Mouse (Mus musculus) Patski (cell line): ENCODE measurements around the gene Alkal2. TPM values are rescaled to one million over a fixed set of nuclear protein-coding genes. Genes with fewer than 3 reads are reported as not detected.

Source experiments
- ATAC-seq: fragments of 100-300 bp; one replicate; pipeline ENCODE4 v1.8.0; 2021
- CTCF ChIA-PET: fragments of 350-600 bp; sonication (Branson Sonifier 250); formaldehyde crosslinking; loops from one replicate; lab custom pipeline; 2022; ENCODE audit warnings: inconsistent platforms; lab: Charles Lee
- POLR2A ChIA-PET: fragments of 350-600 bp; sonication (Branson Sonifier 250); formaldehyde crosslinking; loops from one replicate; lab custom pipeline; 2022; ENCODE audit warnings: antibody characterized with exemption, inconsistent platforms; lab: Charles Lee
- DNase-seq: peaks from one replicate; pipeline ENCODE4 v3.0.0-alpha.2; 2011; ENCODE audit warnings: low read depth, low spot score
- H3K27me3 ChIP-seq: fragments of 371-371 bp; one replicate; pipeline ENCODE4 v1.5.1; 2021
- CTCF ChIP-seq: fragments of 100-300 bp; IDR thresholded peaks from one replicate; pipeline ENCODE4 v1.5.1; 2021
- in situ Hi-C: fragments of 300-500 bp; cut with MboI; formaldehyde crosslinking; loops from 3 replicates; pipeline ENCODE4 v1.11.1; 2018; ENCODE audit warnings: low pct_unique_long_range_greater_than_20kb, mixed read lengths
- polyA plus RNA-seq: library from polyadenylated mRNA; unstranded; gene quantifications from one replicate; pipeline ENCODE4 v1.2.3, GENCODE M21; 2021

Gene Alkal2
- not detected for polyA plus RNA-seq

- H3K27me3 ChIP-seq, result peaks cover 60% of the 10 kb centered on the region
- no peak for ATAC-seq
- no peak for DNase-seq
- ChIA-PET POLR2A (no interaction called here), CTCF (no interaction called here)
- no peak for TF ChIP-seq CTCF
- in situ Hi-C loops, result loop anchor here (5.0 to 25.0 kb wide), 2 partner anchors 287 to 972 kb away; no protein-coding TSS in a partner anchor
Observed at GRCm38 (mm10) chr12:30883986-30884621, at the start of gene Alkal2. Gene Alkal2, plus strand, starts transcription at chr12:30884322.

DNA sequence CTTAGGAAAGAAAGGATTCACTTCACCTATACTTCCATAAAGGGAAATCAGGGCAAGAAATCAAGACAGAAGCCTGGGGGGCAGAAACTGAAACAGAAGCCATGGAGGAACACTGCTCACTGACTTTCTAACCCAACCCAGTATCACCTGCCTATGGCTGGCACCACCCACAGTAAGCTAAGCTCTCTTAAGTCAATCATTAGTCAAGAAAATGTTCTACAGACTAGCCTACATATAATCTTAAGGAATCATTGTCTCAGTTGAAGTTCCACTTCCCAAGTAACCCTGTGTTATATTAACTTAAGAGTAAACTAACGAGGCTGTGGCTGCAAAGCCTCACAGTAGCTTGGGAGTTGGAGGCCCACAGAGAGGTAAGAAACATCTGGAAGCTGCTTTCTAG lies 35.6 kb upstream of the Alkal2 start:
- ATAC-seq (no peak), DNase-seq (no peak)
- ChIA-PET CTCF (no interaction called here), POLR2A (no interaction called here)
- no peak for TF ChIP-seq CTCF
- peaks cover 29% of the 10 kb centered on the region for H3K27me3 ChIP-seq
- in situ Hi-C loops, result no loop called here

GRCm38 (mm10) chr12:30850902-30851301 lies 33.2 kb upstream of the Alkal2 start:
- POLR2A ChIA-PET, result no interaction called here

GRCm38 (mm10) chr12:30851871-30852270 lies 32.3 kb upstream of the Alkal2 start:
- no peak for DNase-seq
- H3K27me3 ChIP-seq, result peaks cover 25% of the 10 kb centered on the region
- in situ Hi-C loops, result no loop called here
- ATAC-seq, result no peak
- ChIA-PET CTCF (no interaction called here), POLR2A (no interaction called here)
- no peak for TF ChIP-seq CTCF

More at GRCm38 (mm10) chr12:30850902-30851301, 33.2 kb upstream of the Alkal2 start:
- peaks cover 29% of the 10 kb centered on the region for H3K27me3 ChIP-seq
- TF ChIP-seq CTCF, result no peak
- CTCF ChIA-PET, result no interaction called here
- DNase-seq, result no peak
- in situ Hi-C loops, result no loop called here
- ATAC-seq, result no peak

DNA sequence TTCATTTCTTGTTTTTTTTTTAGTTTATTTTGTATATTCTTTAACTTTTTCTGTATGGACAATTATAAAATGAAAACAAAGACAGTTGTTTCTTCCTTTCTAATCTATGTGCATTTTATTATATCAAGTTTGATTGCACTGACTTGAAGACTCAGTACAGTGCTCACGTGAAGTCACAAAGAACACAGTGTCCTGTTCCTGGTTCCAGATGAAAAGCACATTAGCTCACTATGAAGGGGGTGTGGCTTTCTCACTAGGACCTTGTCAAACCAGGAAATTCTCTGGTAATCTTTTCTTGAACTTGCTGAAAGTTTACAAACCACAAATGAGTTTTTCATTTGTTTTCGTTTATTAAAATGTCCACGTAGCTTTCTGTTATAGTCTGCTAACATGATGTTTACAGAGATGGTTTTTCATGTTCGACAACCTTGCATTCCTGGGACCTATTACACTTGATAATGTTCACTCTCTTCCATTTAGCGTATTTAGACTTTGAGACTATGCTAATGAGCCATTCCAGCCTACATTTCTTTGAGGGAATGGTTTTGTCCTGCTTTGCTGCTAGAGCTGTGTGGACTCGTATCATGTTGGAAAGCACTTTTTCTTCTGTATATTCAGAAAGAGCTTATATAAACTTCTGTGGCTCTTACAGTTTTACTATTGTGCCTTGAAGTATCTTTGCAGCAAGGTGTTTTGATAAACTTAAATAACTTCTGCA lies 28.5 kb upstream of the Alkal2 start:
- in situ Hi-C loops, result no loop called here
- H3K27me3 ChIP-seq, result peaks cover 18% of the 10 kb centered on the region
- ChIA-PET POLR2A (no interaction called here), CTCF (no interaction called here)
- DNase-seq (no peak), ATAC-seq (no peak)
- no peak for TF ChIP-seq CTCF

- DNase-seq, result no peak
- POLR2A ChIA-PET, result no interaction called here
- CTCF ChIA-PET, result no interaction called here
- TF ChIP-seq CTCF, result no peak
- in situ Hi-C loops, result no loop called here
- no peak for ATAC-seq
- H3K27me3 ChIP-seq, result peaks cover 15% of the 10 kb centered on the region
Observed at GRCm38 (mm10) chr12:30856172-30856571, 27.9 kb upstream of the Alkal2 start.

GRCm38 (mm10) chr12:30864347-30864746 lies 19.8 kb upstream of the Alkal2 start:
- H3K27me3 ChIP-seq, result peaks cover 16% of the 10 kb centered on the region
- ATAC-seq (no peak), DNase-seq (no peak)
- ChIA-PET POLR2A (no interaction called here), CTCF (interaction anchor here (0.9 kb wide), 1 partner anchor 14 kb away, joined by 3 read pairs; no protein-coding TSS in a partner anchor)
- in situ Hi-C loops, result no loop called here
- no peak for TF ChIP-seq CTCF

GRCm38 (mm10) chr12:30865781-30866180 lies 18.3 kb upstream of the Alkal2 start:
- DNase-seq (no peak), ATAC-seq (no peak)
- no peak for TF ChIP-seq CTCF
- POLR2A ChIA-PET, result no interaction called here
- peaks cover 18% of the 10 kb centered on the region for H3K27me3 ChIP-seq
- CTCF ChIA-PET, result no interaction called here
- in situ Hi-C loops, result no loop called here

- in situ Hi-C loops, result loop anchor here (25.0 kb wide), 1 partner anchor 967 kb away; no protein-coding TSS in a partner anchor
- CTCF ChIA-PET, result no interaction called here
- peaks cover 81% of the 10 kb centered on the region for H3K27me3 ChIP-seq
- no peak for TF ChIP-seq CTCF
- DNase-seq, result no peak
- POLR2A ChIA-PET, result no interaction called here
- ATAC-seq, result no peak
Observed at GRCm38 (mm10) chr12:30879447-30879846, 4.7 kb upstream of the Alkal2 start.

- TF ChIP-seq CTCF, result no peak
- peaks cover 66% of the 10 kb centered on the region for H3K27me3 ChIP-seq
- in situ Hi-C loops, result loop anchor here (5.0 to 25.0 kb wide), 2 partner anchors 286 to 971 kb away; no protein-coding TSS in a partner anchor
- ATAC-seq (no peak), DNase-seq (no peak)
- POLR2A ChIA-PET, result no interaction called here
- CTCF ChIA-PET, result no interaction called here
Observed at GRCm38 (mm10) chr12:30883592-30883985, 533 bp upstream of the Alkal2 start.

DNA sequence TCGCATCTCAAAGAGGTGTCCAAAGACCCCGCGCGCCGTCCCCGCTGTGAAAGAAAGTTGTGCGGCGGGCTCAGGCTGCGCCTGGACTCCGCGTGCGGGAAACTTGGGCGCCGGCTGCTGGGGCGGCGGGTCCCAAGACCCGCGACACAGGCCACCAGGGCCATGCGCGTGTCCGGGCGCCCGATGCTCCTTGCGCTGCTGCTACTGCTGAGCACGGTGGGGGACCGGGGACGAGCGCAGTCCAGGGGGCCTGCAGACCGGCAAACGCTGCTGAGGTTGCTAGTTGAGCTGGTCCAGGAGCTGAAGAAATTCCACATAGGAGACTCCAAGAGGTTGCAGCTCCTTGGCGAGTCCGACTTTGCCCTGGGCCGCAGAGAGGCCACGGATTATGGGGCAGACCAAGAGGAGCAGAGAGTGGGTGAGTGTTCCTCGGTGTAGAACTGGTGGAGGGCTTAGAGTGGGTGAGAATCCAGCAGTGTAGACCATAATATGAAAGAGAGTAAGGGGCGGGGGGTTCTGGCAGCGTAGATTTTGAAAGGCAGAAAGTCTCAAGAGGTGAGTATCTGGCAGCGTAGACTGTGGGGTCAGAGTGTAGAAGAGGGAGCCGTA lies 604 bp downstream of the Alkal2 start:
- ATAC-seq (no peak), DNase-seq (no peak)
- TF ChIP-seq CTCF, result no peak
- ChIA-PET CTCF (no interaction called here), POLR2A (no interaction called here)
- peaks cover 54% of the 10 kb centered on the region for H3K27me3 ChIP-seq
- in situ Hi-C loops, result loop anchor here (5.0 to 25.0 kb wide), 3 partner anchors 123 to 972 kb away; no protein-coding TSS in a partner anchor
